ENCODE assay signal across 21 mouse cellular contexts in genomic region chr3:85188364-85188763, GRCm38 (mm10).
DNase-seq lines count a peak whose midpoint lies in the region; ATAC-seq and TF ChIP-seq lines count a peak whose summit lies in the region.
"Had no signal": no experiment of that assay in that cellular context is flagged by ENCODE, and none has a peak within 500 bp of the region (broad histone marks: within the 10 kb centered on the region; RNA-seq: fewer than 3 reads in every experiment).

No protein-coding gene starts in this region.

- in situ Hi-C loops in CH12.LX (cut with MboI; ENCODE audit: low pct_ligation_motif_present, low pct_unique_long_range_greater_than_20kb, low sequenced_read_pairs): no loop called here

- H3K79me2 ChIP-seq in CH12.LX (replicated peaks; ENCODE audit: control insufficient read depth, extremely low read depth, insufficient read depth, poor library complexity, severe bottlenecking): no peaks in the 10 kb centered on the region

- dilution Hi-C loops in CH12.LX (cut with MboI; ENCODE audit: extremely low pct_ligation_motif_present, extremely low pct_unique_long_range_greater_than_20kb, low sequenced_read_pairs): no loop called here

- H3K4me3 ChIP-seq in midbrain, embryonic 10.5 days: no peak overlapping the region
- H3K4me3 ChIP-seq in midbrain, embryonic 11.5 days (ENCODE audit: low read depth, low read length): no peak overlapping the region
- H3K4me3 ChIP-seq in CH12.LX (replicated peaks in 1 of 3; ENCODE audit: low read depth in 2 of 3, low read length in 2 of 3, poor library complexity in 1 of 3): no peak overlapping the region
- H3K4me3 ChIP-seq: embryonic facial prominence, embryonic 13.5 days; heart, embryonic 13.5 days; liver, embryonic 12.5 days; neural tube, embryonic 13.5 days had no signal

- TF ChIP-seq EP300 in CH12.LX (IDR thresholded peaks at IDR 0.05; ENCODE audit: low read length): no peak

- no peak for TF ChIP-seq RAD21 in CH12.LX (IDR thresholded peaks at IDR 0.05; ENCODE audit: low read depth, low read length)

- TF ChIP-seq CTCF in CH12.LX (conservative IDR thresholded peaks at IDR 0.05 in 1 of 2, IDR thresholded peaks at IDR 0.05 in 1 of 2; ENCODE audit: low read depth in 2 of 2, low read length in 2 of 2): no peak

- peak; percentile 64 for ATAC-seq in frontal cortex, adult (ENCODE audit: low TSS enrichment)
- no peak for ATAC-seq in midbrain, embryonic 11.5 days (ENCODE audit: low FRiP score)
- peak; percentile 23; the same call in 1 of the 2 replicates for ATAC-seq in megakaryocyte progenitor cell, adult 5-6 weeks (replicated peaks; ENCODE audit: poor library complexity)
- ATAC-seq: forebrain, postnatal 0 days; liver, embryonic 12.5 days had no signal

- no peak overlapping the region for H3K4me2 ChIP-seq in midbrain, embryonic 11.5 days
- no peak overlapping the region for H3K4me2 ChIP-seq in CH12.LX (ENCODE audit: insufficient read depth, low read depth, poor library complexity, severe bottlenecking)
- H3K4me2 ChIP-seq: embryonic facial prominence, embryonic 13.5 days; heart, embryonic 13.5 days; liver, embryonic 12.5 days; lung, embryonic 14.5 days; neural tube, embryonic 13.5 days had no signal

- TF ChIP-seq POLR2A in CH12.LX (IDR thresholded peaks at IDR 0.05; ENCODE audit: low read depth, low read length): no peak

- no peak for DNase-seq in frontal cortex, postnatal 14 days (ENCODE audit: low spot score in 2 of 2)
- no peak for DNase-seq in midbrain, embryonic 10.5 days (ENCODE audit: low spot score)
- no peak for DNase-seq in midbrain, embryonic 11.5 days (ENCODE audit: low spot score, missing footprints)
- DNase-seq in CH12.LX (ENCODE audit: extremely low read depth): no peak
- DNase-seq in lung, postnatal 10 days: no peak
- no peak for DNase-seq in gastrocnemius, postnatal 4 days (ENCODE audit: low spot score in 2 of 2)
- DNase-seq: adrenal gland, postnatal 14 days; cerebellum, adult 8-10 months; forebrain, postnatal 0 days; gastrocnemius, postnatal 25 days; heart, postnatal 4 days; kidney, adult 9 months; kidney, postnatal 36 days; lung, embryonic 14.5 days had no signal

- no peak overlapping the region for H3K9ac ChIP-seq in midbrain, embryonic 11.5 days (ENCODE audit: low read length)
- H3K9ac ChIP-seq in CH12.LX (ENCODE audit: insufficient read depth, low read depth): no peak overlapping the region
- H3K9ac ChIP-seq: embryonic facial prominence, embryonic 13.5 days; forebrain, postnatal 0 days; heart, embryonic 13.5 days; liver, embryonic 12.5 days; lung, embryonic 14.5 days; neural tube, embryonic 13.5 days had no signal

- H3K9me3 ChIP-seq in midbrain, embryonic 10.5 days (replicated peaks): no peaks in the 10 kb centered on the region
- H3K9me3 ChIP-seq in midbrain, embryonic 11.5 days (ENCODE audit: control insufficient read depth, low read length): no peaks in the 10 kb centered on the region
- no peaks in the 10 kb centered on the region for H3K9me3 ChIP-seq in CH12.LX (replicated peaks; ENCODE audit: low read length)
- H3K9me3 ChIP-seq: embryonic facial prominence, embryonic 13.5 days; heart, embryonic 13.5 days; liver, embryonic 12.5 days; neural tube, embryonic 13.5 days had no signal

- H3K4me1 ChIP-seq in midbrain, embryonic 10.5 days: peaks cover 35% of the 10 kb centered on the region
- H3K4me1 ChIP-seq in midbrain, embryonic 11.5 days (ENCODE audit: control insufficient read depth, insufficient read depth, low read length): peaks cover 9% of the 10 kb centered on the region
- H3K4me1 ChIP-seq in CH12.LX (ENCODE audit: control insufficient read depth in 1 of 2, insufficient read depth in 2 of 2): peaks cover 2 to 9% of the 10 kb centered on the region in 2 experiments; a peak in 1 of 4 replicates

- no peaks in the 10 kb centered on the region for H3K36me3 ChIP-seq in midbrain, embryonic 10.5 days
- H3K36me3 ChIP-seq in midbrain, embryonic 11.5 days (ENCODE audit: control insufficient read depth, insufficient read depth, low read length): no peaks in the 10 kb centered on the region
- H3K36me3 ChIP-seq in CH12.LX (replicated peaks in 1 of 2; ENCODE audit: control insufficient read depth in 1 of 2, insufficient read depth in 1 of 2, low read length in 1 of 2): no peaks in the 10 kb centered on the region
- H3K36me3 ChIP-seq: embryonic facial prominence, embryonic 13.5 days; heart, embryonic 13.5 days; liver, embryonic 12.5 days; neural tube, embryonic 13.5 days had no signal

- peaks cover 17% of the 10 kb centered on the region for H3K27me3 ChIP-seq in midbrain, embryonic 10.5 days (ENCODE audit: low read depth, poor library complexity, severe bottlenecking)
- H3K27me3 ChIP-seq in midbrain, embryonic 11.5 days (ENCODE audit: control insufficient read depth, insufficient read depth, low read length): no peaks in the 10 kb centered on the region
- H3K27me3 ChIP-seq in CH12.LX (replicated peaks): no peaks in the 10 kb centered on the region
- H3K27me3 ChIP-seq: liver, embryonic 12.5 days; neural tube, embryonic 13.5 days had no signal

- WGBS in midbrain, embryonic 10.5 days: 18% methylated on average over 5 of the region's 5 CpGs
- whole genome bisulfite sequencing in midbrain, embryonic 11.5 days: 26% methylated on average over 5 of the region's 5 CpGs

- 0 out of 2 replicates have a peak overlapping the region, but pooled peaks have one; percentile 1 for H3K27ac ChIP-seq in midbrain, embryonic 10.5 days (replicated peaks)
- no peak overlapping the region for H3K27ac ChIP-seq in midbrain, embryonic 11.5 days (ENCODE audit: low read depth, low read length)
- H3K27ac ChIP-seq in CH12.LX (ENCODE audit: insufficient read depth, low read depth): no peak overlapping the region
- H3K27ac ChIP-seq: embryonic facial prominence, embryonic 13.5 days; heart, embryonic 13.5 days; liver, embryonic 12.5 days; macrophage had no signal

TF ChIP-seq in CH12.LX, 34 proteins besides CTCF, POLR2A, EP300 and RAD21:
- TF ChIP-seq MAX (IDR thresholded peaks at IDR 0.05; ENCODE audit: low read length) (no peak), RCOR1 (conservative IDR thresholded peaks at IDR 0.05; ENCODE audit: low read depth, low read length) (no peak), NRF1 (IDR thresholded peaks at IDR 0.05; ENCODE audit: low read depth, low read length) (no peak), BHLHE40 (IDR thresholded peaks at IDR 0.05; ENCODE audit: low read depth, low read length) (peak; percentile 36; the same call in 1 of the 2 replicates), ZKSCAN1 (IDR thresholded peaks at IDR 0.05; ENCODE audit: borderline replicate concordance, low read depth, low read length) (no peak), TBP (conservative IDR thresholded peaks at IDR 0.05; ENCODE audit: low read depth, low read length) (no peak), UBTF (IDR thresholded peaks at IDR 0.05; ENCODE audit: low read depth, low read length) (no peak), HCFC1 (IDR thresholded peaks at IDR 0.05; ENCODE audit: low read depth, low read length) (no peak)
TF ChIP-seq in CH12.LX: peak in this region for 1.
